Mouse (Mus musculus): ENCODE results near the gene Camsap2. TPM values are rescaled to one million over a fixed set of nuclear protein-coding genes. Genes with fewer than 3 reads are reported as not detected.

The Camsap2 gene
- polyA plus RNA-seq, 1 experiment from 2014 or later, result 28.1 TPM

- H3K27ac ChIP-seq, result no peak overlapping the region
- peak; percentile 79 for ATAC-seq
- WGBS, result 26% methylated on average over 8 of the region's 8 CpGs
- peaks cover 13% of the 10 kb centered on the region for H3K4me1 ChIP-seq (replicated peaks)
- no peak overlapping the region for H3K4me2 ChIP-seq (replicated peaks)
- H3K4me3 ChIP-seq (replicated peaks), result no peak overlapping the region
- H3K9me3 ChIP-seq, result no peaks in the 10 kb centered on the region
- no peaks in the 10 kb centered on the region for H3K36me3 ChIP-seq
- H3K9ac ChIP-seq (replicated peaks), result no peak overlapping the region
- H3K27me3 ChIP-seq, result no peaks in the 10 kb centered on the region
Observed at GRCm38 (mm10) chr1:136362567-136362966, 16.7 kb upstream of the Camsap2 start.

- no peak overlapping the region for H3K4me3 ChIP-seq (replicated peaks)
- no peak overlapping the region for H3K4me2 ChIP-seq (replicated peaks)
- H3K27me3 ChIP-seq, result no peaks in the 10 kb centered on the region
- no peak for ATAC-seq
- 83% methylated on average over 2 of the region's 2 CpGs for WGBS
- H3K9me3 ChIP-seq, result no peaks in the 10 kb centered on the region
- H3K36me3 ChIP-seq, result no peaks in the 10 kb centered on the region
- no peak overlapping the region for H3K27ac ChIP-seq
- peaks cover 13% of the 10 kb centered on the region for H3K4me1 ChIP-seq (replicated peaks)
- no peak overlapping the region for H3K9ac ChIP-seq (replicated peaks)
Observed at GRCm38 (mm10) chr1:136361373-136361772, 15.5 kb upstream of the Camsap2 start.

GRCm38 (mm10) chr1:136360909-136361308 lies 15.0 kb upstream of the Camsap2 start:
- ATAC-seq, result no peak
- WGBS, result 85% methylated on average over 6 of the region's 6 CpGs
- Histone ChIP-seq H3K4me3 (replicated peaks) (no peak overlapping the region), H3K4me2 (replicated peaks) (no peak overlapping the region), H3K27ac (no peak overlapping the region), H3K4me1 (replicated peaks) (peaks cover 13% of the 10 kb centered on the region), H3K27me3 (no peaks in the 10 kb centered on the region), H3K36me3 (no peaks in the 10 kb centered on the region), H3K9ac (replicated peaks) (no peak overlapping the region), H3K9me3 (no peaks in the 10 kb centered on the region)

GRCm38 (mm10) chr1:136358841-136359360 lies 13.0 kb upstream of the Camsap2 start:
- H3K9me3 ChIP-seq, result no peaks in the 10 kb centered on the region
- no peak overlapping the region for H3K4me3 ChIP-seq (replicated peaks)
- no peak overlapping the region for H3K9ac ChIP-seq (replicated peaks)
- no peaks in the 10 kb centered on the region for H3K36me3 ChIP-seq
- no peak overlapping the region for H3K27ac ChIP-seq
- H3K27me3 ChIP-seq, result no peaks in the 10 kb centered on the region
- peaks cover 10% of the 10 kb centered on the region for H3K4me1 ChIP-seq (replicated peaks)
- no peak for ATAC-seq
- 73% methylated on average over 7 of the region's 7 CpGs for WGBS
- H3K4me2 ChIP-seq (replicated peaks), result no peak overlapping the region

GRCm38 (mm10) chr1:136355651-136356050 lies 9.7 kb upstream of the Camsap2 start:
- Histone ChIP-seq H3K9ac (replicated peaks) (no peak overlapping the region), H3K4me3 (replicated peaks) (no peak overlapping the region), H3K27me3 (no peaks in the 10 kb centered on the region), H3K36me3 (no peaks in the 10 kb centered on the region), H3K4me2 (replicated peaks) (no peak overlapping the region), H3K4me1 (replicated peaks) (0 out of 2 replicates have a peak, but pooled peaks cover 3% of the 10 kb centered on the region), H3K9me3 (no peaks in the 10 kb centered on the region), H3K27ac (no peak overlapping the region)
- 85% methylated on average over 4 of the region's 4 CpGs for WGBS
- ATAC-seq, result no peak

- H3K4me3 ChIP-seq (replicated peaks), result no peak overlapping the region
- H3K4me2 ChIP-seq (replicated peaks), result no peak overlapping the region
- no peak for ATAC-seq
- no peaks in the 10 kb centered on the region for H3K36me3 ChIP-seq
- H3K27me3 ChIP-seq, result 0 out of 2 replicates have a peak, but pooled peaks cover 4% of the 10 kb centered on the region
- H3K9ac ChIP-seq (replicated peaks), result no peak overlapping the region
- 66% methylated on average over 3 of the region's 3 CpGs for WGBS
- H3K27ac ChIP-seq, result no peak overlapping the region
- peaks cover 15% of the 10 kb centered on the region for H3K4me1 ChIP-seq (replicated peaks)
- no peaks in the 10 kb centered on the region for H3K9me3 ChIP-seq
Observed at GRCm38 (mm10) chr1:136350699-136351200, 4.8 kb upstream of the Camsap2 start.

GRCm38 (mm10) chr1:136348137-136348536 lies 2.2 kb upstream of the Camsap2 start:
- H3K9me3 ChIP-seq, result no peaks in the 10 kb centered on the region
- 73% methylated on average over 5 of the region's 5 CpGs for WGBS
- H3K4me2 ChIP-seq (replicated peaks), result no peak overlapping the region
- no peak for ATAC-seq
- H3K36me3 ChIP-seq, result no peaks in the 10 kb centered on the region
- H3K4me3 ChIP-seq (replicated peaks), result no peak overlapping the region
- no peak overlapping the region for H3K9ac ChIP-seq (replicated peaks)
- 0 out of 2 replicates have a peak, but pooled peaks cover 4% of the 10 kb centered on the region for H3K27me3 ChIP-seq
- peaks cover 23% of the 10 kb centered on the region for H3K4me1 ChIP-seq (replicated peaks)
- no peak overlapping the region for H3K27ac ChIP-seq

- Histone ChIP-seq H3K4me3 (replicated peaks) (no peak overlapping the region), H3K27me3 (0 out of 2 replicates have a peak, but pooled peaks cover 4% of the 10 kb centered on the region), H3K27ac (no peak overlapping the region), H3K9ac (replicated peaks) (no peak overlapping the region), H3K9me3 (no peaks in the 10 kb centered on the region), H3K4me1 (replicated peaks) (peaks cover 33% of the 10 kb centered on the region), H3K4me2 (replicated peaks) (no peak overlapping the region), H3K36me3 (no peaks in the 10 kb centered on the region)
- 34% methylated on average over 4 of the region's 4 CpGs for WGBS
- ATAC-seq, result no peak
Observed at GRCm38 (mm10) chr1:136347140-136347539, 1.2 kb upstream of the Camsap2 start.

- H3K9ac ChIP-seq (replicated peaks), result peak overlapping the region; percentile 97
- H3K36me3 ChIP-seq, result no peaks in the 10 kb centered on the region
- peaks cover 39% of the 10 kb centered on the region for H3K4me1 ChIP-seq (replicated peaks)
- peak; percentile 25 for ATAC-seq
- peak overlapping the region; percentile 98 for H3K27ac ChIP-seq
- 0 out of 2 replicates have a peak, but pooled peaks cover 4% of the 10 kb centered on the region for H3K27me3 ChIP-seq
- no peaks in the 10 kb centered on the region for H3K9me3 ChIP-seq
- WGBS, result 7% methylated on average over 12 of the region's 12 CpGs
- peak overlapping the region; percentile 78 for H3K4me2 ChIP-seq (replicated peaks)
- H3K4me3 ChIP-seq (replicated peaks), result peak overlapping the region; percentile 93
Observed at GRCm38 (mm10) chr1:136346373-136347035, 600 bp upstream of the Camsap2 start.

GRCm38 (mm10) chr1:136344768-136345453 lies 993 bp downstream of the Camsap2 start:
- Histone ChIP-seq H3K4me1 (replicated peaks) (peaks cover 42% of the 10 kb centered on the region), H3K9me3 (no peaks in the 10 kb centered on the region), H3K4me3 (replicated peaks) (peak overlapping the region; percentile 93), H3K27me3 (0 out of 2 replicates have a peak, but pooled peaks cover 4% of the 10 kb centered on the region), H3K4me2 (replicated peaks) (peak overlapping the region; percentile 78), H3K36me3 (0 out of 2 replicates have a peak, but pooled peaks cover 6% of the 10 kb centered on the region), H3K9ac (replicated peaks) (peak overlapping the region; percentile 97), H3K27ac (peak overlapping the region; percentile 98)
- ATAC-seq, result no peak
- under 1% methylated on average over 22 of the region's 22 CpGs for WGBS

- H3K9me3 ChIP-seq, result no peaks in the 10 kb centered on the region
- H3K27me3 ChIP-seq, result 0 out of 2 replicates have a peak, but pooled peaks cover 4% of the 10 kb centered on the region
- H3K4me2 ChIP-seq (replicated peaks), result peak overlapping the region; percentile 78
- peak overlapping the region; percentile 93 for H3K4me3 ChIP-seq (replicated peaks)
- H3K9ac ChIP-seq (replicated peaks), result peak overlapping the region; percentile 97
- 0% methylated on average over 1 of the region's 1 CpGs for WGBS
- peak overlapping the region; percentile 98; the same call in 1 of the 2 replicates for H3K27ac ChIP-seq
- no peak for ATAC-seq
- peaks cover 42% of the 10 kb centered on the region for H3K4me1 ChIP-seq (replicated peaks)
- H3K36me3 ChIP-seq, result 0 out of 2 replicates have a peak, but pooled peaks cover 6% of the 10 kb centered on the region
Observed at GRCm38 (mm10) chr1:136344281-136344680, 1.6 kb downstream of the Camsap2 start.

- Histone ChIP-seq H3K9ac (replicated peaks) (peak overlapping the region; percentile 67), H3K27me3 (0 out of 2 replicates have a peak, but pooled peaks cover 4% of the 10 kb centered on the region)
Observed at GRCm38 (mm10) chr1:136343727-136344126, 2.2 kb downstream of the Camsap2 start.

More at GRCm38 (mm10) chr1:136343727-136344126, 2.2 kb downstream of the Camsap2 start:
- no peak overlapping the region for H3K27ac ChIP-seq
- 23% methylated on average over 7 of the region's 7 CpGs for WGBS
- ATAC-seq, result no peak
- peak overlapping the region; percentile 78 for H3K4me2 ChIP-seq (replicated peaks)
- H3K4me1 ChIP-seq (replicated peaks), result peaks cover 42% of the 10 kb centered on the region
- H3K36me3 ChIP-seq, result 0 out of 2 replicates have a peak, but pooled peaks cover 6% of the 10 kb centered on the region
- H3K4me3 ChIP-seq (replicated peaks), result peak overlapping the region; percentile 93
- no peaks in the 10 kb centered on the region for H3K9me3 ChIP-seq
